Mouse (Mus musculus): ENCODE results near the gene Dstyk. TPM values are rescaled to one million over a fixed set of nuclear protein-coding genes. Genes with fewer than 3 reads are reported as not detected.

The Dstyk gene
- polyA plus RNA-seq, 1 experiment from 2014 or later, result 15.5 TPM

DNA sequence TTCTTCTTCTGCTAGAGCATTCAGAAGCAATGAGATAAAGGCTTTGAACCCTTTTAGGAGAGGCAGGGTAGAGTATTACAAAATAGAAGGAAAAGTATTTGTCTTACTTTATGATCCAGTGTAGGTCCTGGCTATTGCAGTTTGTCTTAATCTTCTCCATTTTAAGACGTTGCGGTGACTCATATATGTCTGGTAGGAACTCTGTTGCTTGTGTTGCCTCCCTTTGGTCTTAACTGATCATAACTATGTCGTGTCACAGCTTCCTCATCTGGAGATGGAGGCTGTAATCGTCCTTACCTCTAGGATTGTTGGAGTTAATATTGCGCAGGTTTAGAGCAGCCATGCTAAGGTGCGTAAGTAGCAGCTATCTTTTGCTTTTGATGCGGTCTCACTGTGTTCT is 3.3 kb downstream of the Dstyk start:
- H3K9ac ChIP-seq, result no peak overlapping the region
- no peaks in the 10 kb centered on the region for H3K9me3 ChIP-seq (replicated peaks)
- peaks cover 7% of the 10 kb centered on the region; the same call in 1 of the 2 replicates for H3K36me3 ChIP-seq
- H3K27ac ChIP-seq, result no peak overlapping the region
- peaks cover 34% of the 10 kb centered on the region for H3K4me1 ChIP-seq
- no peak overlapping the region for H3K4me3 ChIP-seq (replicated peaks)
- no peak for ATAC-seq (replicated peaks; ENCODE audit: low FRiP score)
- no peak overlapping the region for H3K4me2 ChIP-seq
- WGBS, result 76% methylated on average over 7 of the region's 7 CpGs
- H3K27me3 ChIP-seq, result no peaks in the 10 kb centered on the region

DNA sequence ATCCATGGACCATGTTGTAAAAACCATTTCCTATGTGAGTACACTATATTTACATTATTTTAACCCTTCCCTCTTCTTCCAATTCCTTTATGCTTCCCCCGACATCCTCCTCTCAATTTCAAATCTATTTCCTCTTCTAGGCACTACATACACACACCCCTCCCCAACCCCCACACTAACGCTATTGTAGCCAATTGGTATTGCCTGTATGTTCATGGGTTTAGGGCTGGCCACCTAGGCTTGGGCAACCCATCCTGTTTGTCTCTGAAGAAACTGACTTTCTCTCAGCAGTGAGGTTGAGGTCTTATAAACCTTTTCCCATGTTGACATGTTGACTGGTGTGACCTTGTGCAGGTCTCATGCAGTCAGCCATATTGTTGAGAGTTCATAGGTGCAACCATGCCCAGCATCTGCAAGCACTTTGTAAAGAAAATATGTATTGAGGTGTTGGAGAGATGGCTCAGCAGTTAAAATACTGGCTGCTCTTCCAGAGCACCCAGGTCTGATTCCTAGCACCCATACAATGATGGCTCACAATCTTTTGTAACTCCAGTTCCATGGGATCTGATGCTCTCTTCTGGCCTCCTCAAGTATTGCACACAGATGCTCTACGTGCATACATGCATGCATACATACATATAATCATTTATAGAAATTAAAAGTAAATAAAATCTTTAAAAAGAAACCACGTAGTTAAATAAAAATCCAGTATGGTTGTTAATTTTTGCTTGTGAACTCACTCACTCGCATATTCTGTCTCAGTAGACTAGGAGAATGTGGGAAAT is 5.7 kb downstream of the Dstyk start:
- Histone ChIP-seq H3K4me1 (peaks cover 34% of the 10 kb centered on the region), H3K36me3 (peaks cover 7% of the 10 kb centered on the region; the same call in 1 of the 2 replicates)
- 92% methylated on average over 5 of the region's 5 CpGs for WGBS

DNA sequence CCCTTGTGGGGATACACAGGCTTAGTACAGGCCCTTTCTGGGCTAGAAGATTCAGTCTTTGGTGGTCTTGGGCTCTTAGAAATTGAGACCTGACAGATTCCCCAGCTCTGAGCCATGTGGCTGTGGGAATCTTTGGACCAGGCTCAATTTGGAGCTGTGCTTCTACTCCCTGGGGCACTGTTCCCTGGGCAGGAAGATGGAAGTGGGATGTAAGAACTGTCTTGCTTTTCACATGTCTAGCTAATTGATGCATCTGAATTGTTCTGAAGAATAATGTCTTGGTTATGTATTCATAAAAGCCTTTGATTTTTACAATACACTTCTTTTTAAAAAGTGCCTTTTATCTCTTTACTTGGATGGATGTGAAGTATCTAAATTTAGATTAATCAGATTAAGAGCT is 8.2 kb downstream of the Dstyk start:
- Histone ChIP-seq H3K27ac (no peak overlapping the region), H3K4me3 (replicated peaks) (no peak overlapping the region), H3K4me1 (peaks cover 17% of the 10 kb centered on the region), H3K27me3 (no peaks in the 10 kb centered on the region), H3K9me3 (replicated peaks) (no peaks in the 10 kb centered on the region), H3K36me3 (peaks cover 7% of the 10 kb centered on the region; the same call in 1 of the 2 replicates), H3K9ac (no peak overlapping the region), H3K4me2 (no peak overlapping the region)
- ATAC-seq (replicated peaks; ENCODE audit: low FRiP score), result no peak

More for the DNA sequence above, 5.7 kb downstream of the Dstyk start:
- no peaks in the 10 kb centered on the region for H3K9me3 ChIP-seq (replicated peaks)
- no peak for ATAC-seq (replicated peaks; ENCODE audit: low FRiP score)
- no peak overlapping the region for H3K27ac ChIP-seq
- H3K27me3 ChIP-seq, result no peaks in the 10 kb centered on the region
- no peak overlapping the region for H3K9ac ChIP-seq
- no peak overlapping the region for H3K4me3 ChIP-seq (replicated peaks)
- no peak overlapping the region for H3K4me2 ChIP-seq

DNA sequence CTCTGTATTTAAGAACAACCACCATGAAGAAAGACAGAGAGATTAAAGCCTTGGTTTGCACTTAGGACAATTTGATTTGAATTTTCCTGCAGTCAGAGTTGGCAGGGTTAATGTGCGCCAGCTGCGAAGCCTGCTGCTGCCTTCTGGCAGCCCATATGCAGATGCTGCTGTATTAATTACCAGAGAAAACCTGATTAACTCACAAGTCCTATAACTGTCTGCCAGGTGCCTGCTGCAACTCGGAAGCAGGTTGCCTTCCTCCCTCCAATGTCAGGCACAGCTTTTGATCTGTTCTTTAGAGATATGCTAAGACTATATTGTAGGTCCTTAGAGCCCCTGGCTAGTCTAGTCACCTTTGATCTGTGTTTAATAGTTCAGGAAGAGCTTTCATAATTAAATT is 13.5 kb downstream of the Dstyk start:
- Histone ChIP-seq H3K4me1 (peaks cover 17% of the 10 kb centered on the region; the same call in 1 of the 2 replicates), H3K36me3 (peaks cover 14% of the 10 kb centered on the region), H3K27me3 (no peaks in the 10 kb centered on the region), H3K9ac (no peak overlapping the region), H3K4me2 (no peak overlapping the region), H3K9me3 (replicated peaks) (no peaks in the 10 kb centered on the region), H3K27ac (no peak overlapping the region), H3K4me3 (replicated peaks) (no peak overlapping the region)
- WGBS, result 58% methylated on average over 3 of the region's 3 CpGs
- ATAC-seq (replicated peaks; ENCODE audit: low FRiP score), result no peak

DNA sequence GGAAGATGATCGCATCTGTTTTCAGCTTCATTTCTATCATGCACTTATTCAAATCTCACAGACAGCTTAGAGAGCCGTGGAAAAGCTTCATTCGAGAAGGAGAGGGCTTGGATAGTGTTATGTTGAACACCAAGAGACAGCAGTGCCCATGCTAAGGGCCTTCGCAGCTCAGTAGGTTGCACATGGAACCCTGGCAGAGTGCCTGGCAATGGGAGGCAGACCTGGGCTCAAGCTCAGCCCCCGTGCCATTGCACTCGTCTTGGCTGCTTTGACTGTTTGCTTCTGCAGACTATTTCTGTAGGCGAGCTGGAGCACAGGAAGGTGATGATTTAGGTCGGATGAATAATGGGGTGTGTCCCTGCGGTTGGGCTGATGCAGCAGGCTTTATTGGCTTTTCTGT is 14.4 kb downstream of the Dstyk start:
- Histone ChIP-seq H3K4me2 (no peak overlapping the region), H3K9me3 (replicated peaks) (no peaks in the 10 kb centered on the region), H3K27me3 (no peaks in the 10 kb centered on the region), H3K4me1 (peaks cover 11% of the 10 kb centered on the region; the same call in 1 of the 2 replicates), H3K36me3 (peaks cover 14% of the 10 kb centered on the region), H3K27ac (no peak overlapping the region), H3K4me3 (replicated peaks) (no peak overlapping the region), H3K9ac (no peak overlapping the region)
- 61% methylated on average over 9 of the region's 9 CpGs for WGBS
- no peak for ATAC-seq (replicated peaks; ENCODE audit: low FRiP score)

DNA sequence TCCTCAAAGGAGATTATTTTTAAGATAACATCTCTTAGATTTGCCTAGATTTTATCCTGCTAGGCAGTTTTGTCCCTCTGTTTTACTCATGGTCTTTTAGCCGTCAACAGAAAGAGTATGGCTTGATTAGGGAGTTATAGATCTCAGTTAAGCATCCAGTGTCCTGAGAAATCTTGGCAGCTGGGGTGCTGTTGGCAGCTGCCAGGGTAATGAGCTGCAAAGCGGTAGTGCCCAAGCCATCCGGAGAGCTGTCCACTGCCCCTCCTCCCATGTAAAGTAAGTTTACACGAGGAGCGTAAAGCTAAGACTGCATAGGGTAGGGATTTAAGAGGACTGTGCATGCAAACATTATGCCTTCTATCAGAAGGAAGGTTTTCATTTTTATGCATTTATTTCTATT is 16.0 kb downstream of the Dstyk start:
- Histone ChIP-seq H3K4me3 (replicated peaks) (no peak overlapping the region), H3K9me3 (replicated peaks) (no peaks in the 10 kb centered on the region), H3K27ac (no peak overlapping the region), H3K27me3 (no peaks in the 10 kb centered on the region), H3K9ac (no peak overlapping the region), H3K36me3 (peaks cover 16% of the 10 kb centered on the region), H3K4me2 (no peak overlapping the region), H3K4me1 (peaks cover 10% of the 10 kb centered on the region; the same call in 1 of the 2 replicates)
- ATAC-seq (replicated peaks; ENCODE audit: low FRiP score), result no peak
- WGBS, result 68% methylated on average over 5 of the region's 5 CpGs

DNA sequence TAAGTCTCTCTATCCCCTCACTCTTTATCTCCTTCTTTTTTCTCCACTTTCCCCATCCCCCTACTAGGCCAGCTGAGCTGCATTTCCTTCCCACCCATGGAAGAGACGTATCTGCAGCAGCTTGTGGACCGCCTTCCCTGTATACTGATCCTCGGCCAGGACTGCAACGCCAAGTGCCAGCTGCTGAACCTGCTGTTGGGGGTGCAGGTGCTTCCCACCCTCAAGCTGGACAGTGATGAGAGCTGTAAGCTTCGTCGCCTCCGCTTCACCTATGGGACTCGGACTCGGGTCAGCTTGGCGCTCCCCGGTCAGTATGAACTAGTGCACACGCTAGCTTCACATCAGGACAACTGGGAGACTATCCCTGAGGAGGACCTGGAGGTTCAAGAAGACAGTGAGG is 16.7 kb downstream of the Dstyk start:
- H3K27me3 ChIP-seq, result no peaks in the 10 kb centered on the region
- no peak overlapping the region for H3K9ac ChIP-seq
- peaks cover 10% of the 10 kb centered on the region; the same call in 1 of the 2 replicates for H3K4me1 ChIP-seq
- H3K36me3 ChIP-seq, result peaks cover 17% of the 10 kb centered on the region
- no peak for ATAC-seq (replicated peaks; ENCODE audit: low FRiP score)
- no peak overlapping the region for H3K27ac ChIP-seq
- H3K4me3 ChIP-seq (replicated peaks), result no peak overlapping the region
- no peak overlapping the region for H3K4me2 ChIP-seq
- WGBS, result 95% methylated on average over 12 of the region's 12 CpGs
- no peaks in the 10 kb centered on the region for H3K9me3 ChIP-seq (replicated peaks)

DNA sequence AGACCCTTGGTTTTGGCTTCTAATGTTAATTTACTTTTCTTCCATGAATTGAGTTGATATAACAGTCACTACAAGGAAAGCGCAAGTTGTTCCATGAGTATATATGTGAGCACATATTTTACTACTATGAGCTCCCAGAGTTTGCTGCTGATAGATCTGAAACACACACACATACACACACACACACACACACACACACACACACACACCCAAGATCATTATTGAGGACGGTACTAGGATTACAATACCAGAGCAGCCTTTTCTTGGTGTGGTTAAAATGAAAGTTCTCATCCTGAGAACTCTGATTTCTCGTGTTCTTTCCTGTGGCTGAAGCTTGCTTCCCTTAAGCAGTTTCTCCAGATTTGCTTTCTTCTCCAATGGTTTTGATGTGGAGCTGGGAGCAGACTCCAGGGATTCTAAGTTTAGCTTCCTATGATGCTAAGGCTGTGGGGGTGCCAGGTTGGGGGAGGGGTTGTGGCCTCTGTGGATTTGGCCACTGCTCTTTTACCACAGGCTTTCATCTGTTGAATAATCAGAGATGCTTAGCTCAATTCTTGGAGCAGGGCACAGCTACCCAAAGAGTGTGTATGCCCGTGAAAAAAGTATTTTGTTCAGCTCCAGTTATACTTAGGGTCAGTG is 19.1 kb downstream of the Dstyk start:
- ATAC-seq (replicated peaks; ENCODE audit: low FRiP score), result no peak
- Histone ChIP-seq H3K27ac (peak overlapping the region; percentile 54; the same call in 1 of the 2 replicates), H3K4me2 (no peak overlapping the region), H3K9me3 (replicated peaks) (no peaks in the 10 kb centered on the region), H3K27me3 (no peaks in the 10 kb centered on the region), H3K4me1 (peaks cover 7% of the 10 kb centered on the region; the same call in 1 of the 2 replicates), H3K4me3 (replicated peaks) (no peak overlapping the region), H3K9ac (no peak overlapping the region), H3K36me3 (peaks cover 40% of the 10 kb centered on the region)
- 78% methylated on average over 4 of the region's 4 CpGs for WGBS

DNA sequence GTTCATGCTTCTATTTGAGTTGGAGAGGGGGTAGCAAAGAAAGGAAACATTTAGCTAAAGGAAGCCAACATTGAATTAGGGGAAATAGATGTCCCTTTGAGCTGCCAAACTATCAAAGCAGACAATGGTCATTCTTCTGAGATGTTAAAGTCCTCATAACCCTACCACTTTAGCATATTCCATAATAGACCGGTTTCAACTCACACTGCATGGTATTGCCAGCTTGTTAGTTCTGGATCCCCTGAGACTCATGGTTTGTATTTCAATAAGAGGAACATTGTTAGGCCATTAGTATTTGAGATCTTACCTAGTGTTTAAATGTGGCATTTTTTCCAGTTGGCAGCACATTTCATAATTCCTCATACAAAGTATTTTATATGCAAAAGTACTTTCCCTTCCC is 19.6 kb downstream of the Dstyk start:
- Histone ChIP-seq H3K9ac (no peak overlapping the region), H3K27ac (peak overlapping the region; percentile 54; the same call in 1 of the 2 replicates), H3K4me2 (no peak overlapping the region), H3K4me1 (peaks cover 2% of the 10 kb centered on the region; the same call in 1 of the 2 replicates), H3K27me3 (no peaks in the 10 kb centered on the region), H3K9me3 (replicated peaks) (no peaks in the 10 kb centered on the region), H3K36me3 (peaks cover 45% of the 10 kb centered on the region), H3K4me3 (replicated peaks) (no peak overlapping the region)
- 75% methylated on average over 1 of the region's 1 CpGs for WGBS
- no peak for ATAC-seq (replicated peaks; ENCODE audit: low FRiP score)

DNA sequence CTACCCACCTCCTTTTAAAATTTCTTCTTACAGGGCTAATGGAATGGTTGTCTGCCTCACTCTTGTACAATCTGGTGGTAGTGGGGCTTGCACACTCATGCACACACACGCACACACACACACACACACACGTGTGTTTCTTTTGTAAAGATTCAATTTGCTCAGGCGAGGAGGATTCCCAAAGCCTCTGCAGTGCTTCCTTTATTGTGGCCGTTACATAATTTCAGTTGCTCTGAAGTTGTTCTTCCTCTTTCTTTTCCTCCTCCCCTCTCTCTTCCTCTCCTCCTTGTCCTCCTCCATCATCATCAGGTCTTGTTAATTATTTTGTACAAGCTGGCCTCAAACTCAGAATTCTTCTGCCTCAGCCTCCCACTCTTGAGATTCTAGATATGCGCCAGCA is 20.0 kb downstream of the Dstyk start:
- Histone ChIP-seq H3K4me2 (no peak overlapping the region), H3K4me3 (replicated peaks) (no peak overlapping the region), H3K9ac (no peak overlapping the region), H3K36me3 (peaks cover 49% of the 10 kb centered on the region), H3K9me3 (replicated peaks) (no peaks in the 10 kb centered on the region), H3K27ac (no peak overlapping the region), H3K27me3 (no peaks in the 10 kb centered on the region), H3K4me1 (no peaks in the 10 kb centered on the region)
- no peak for ATAC-seq (replicated peaks; ENCODE audit: low FRiP score)
- WGBS, result 74% methylated on average over 5 of the region's 5 CpGs

DNA sequence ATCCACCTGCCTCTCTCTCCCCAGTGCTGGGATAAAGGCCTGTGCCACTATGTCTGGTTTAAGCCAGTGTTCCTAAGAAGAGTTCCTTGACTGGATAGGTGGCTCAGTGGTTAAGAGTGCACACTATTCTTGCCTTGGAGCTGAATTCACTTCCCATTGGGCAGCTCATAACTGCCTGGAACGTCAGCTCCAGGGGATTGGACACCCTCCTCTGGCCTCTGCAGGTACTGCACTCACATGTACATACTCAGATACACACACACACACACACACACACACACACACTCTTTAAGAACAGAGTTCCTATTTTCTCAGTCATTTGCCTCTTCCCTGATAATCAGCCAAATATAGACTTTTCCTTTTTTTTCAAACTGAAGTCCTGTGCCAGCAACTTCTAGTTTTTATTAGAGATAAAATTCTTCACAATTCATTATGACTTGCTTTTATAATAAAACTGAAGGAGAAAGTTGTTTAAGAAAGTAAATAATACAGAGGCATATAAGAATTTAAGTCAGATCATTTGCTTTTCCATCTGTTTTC is 23.6 kb downstream of the Dstyk start:
- no peak overlapping the region for H3K4me2 ChIP-seq
- 76% methylated on average over 1 of the region's 1 CpGs for WGBS
- no peak for ATAC-seq (replicated peaks; ENCODE audit: low FRiP score)
- peaks cover 56% of the 10 kb centered on the region for H3K36me3 ChIP-seq
- H3K4me1 ChIP-seq, result no peaks in the 10 kb centered on the region
- no peaks in the 10 kb centered on the region for H3K27me3 ChIP-seq
- H3K9ac ChIP-seq, result no peak overlapping the region
- H3K27ac ChIP-seq, result no peak overlapping the region
- H3K9me3 ChIP-seq (replicated peaks), result no peaks in the 10 kb centered on the region
- no peak overlapping the region for H3K4me3 ChIP-seq (replicated peaks)

DNA sequence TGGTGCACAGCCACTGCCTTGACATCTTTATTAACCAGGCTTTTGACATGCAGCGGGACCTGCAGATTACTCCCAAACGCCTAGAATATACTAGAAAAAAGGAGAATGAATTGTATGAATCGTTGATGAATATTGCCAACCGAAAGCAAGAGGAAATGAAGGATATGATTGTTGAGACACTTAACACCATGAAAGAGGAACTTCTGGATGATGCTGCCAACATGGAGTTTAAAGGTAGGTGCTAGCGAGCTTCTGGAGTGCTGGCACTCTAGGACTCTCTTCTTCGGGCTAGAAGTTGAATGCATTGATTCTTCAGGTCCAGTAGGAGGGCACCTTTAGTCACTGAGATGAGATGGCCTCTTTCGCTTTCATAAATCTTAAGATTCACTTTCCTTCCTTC is 32.4 kb downstream of the Dstyk start:
- no peak overlapping the region for H3K4me2 ChIP-seq
- 92% methylated on average over 7 of the region's 7 CpGs for WGBS
- H3K4me3 ChIP-seq (replicated peaks), result no peak overlapping the region
- no peak for ATAC-seq (replicated peaks; ENCODE audit: low FRiP score)
- no peaks in the 10 kb centered on the region for H3K4me1 ChIP-seq
- no peak overlapping the region for H3K27ac ChIP-seq
- H3K9ac ChIP-seq, result no peak overlapping the region
- H3K9me3 ChIP-seq (replicated peaks), result no peaks in the 10 kb centered on the region
- H3K27me3 ChIP-seq, result no peaks in the 10 kb centered on the region
- peaks cover 68% of the 10 kb centered on the region for H3K36me3 ChIP-seq

Data from kidney, embryonic 15.5 days (tissue).